Mouse (Mus musculus): ENCODE measurements around the gene Slc22a23.

GRCm38 (mm10) chr13:34265022-34265565 lies 79.9 kb downstream of the Slc22a23 start:
- TF ChIP-seq MAFK (IDR thresholded peaks at IDR 0.05; ENCODE audit: insufficient read depth, low read depth, low read length) (no peak), HCFC1 (IDR thresholded peaks at IDR 0.05; ENCODE audit: borderline replicate concordance, insufficient read depth, low read length) (no peak), ZC3H11A (IDR thresholded peaks at IDR 0.05; ENCODE audit: borderline replicate concordance, low read depth, low read length) (no peak), ZNF384 (IDR thresholded peaks at IDR 0.05; ENCODE audit: low read depth, low read length) (no peak)

All from ES-E14 (cell line).